16 mouse cellular contexts compared by ENCODE assay signal in genomic region chr15:88738466-88738865, GRCm38 (mm10).
"Had no signal": no experiment of that assay in that cellular context is flagged by ENCODE, and none has a peak within 500 bp of the region (broad histone marks: within the 10 kb centered on the region; RNA-seq: fewer than 3 reads in every experiment).

No protein-coding gene starts in this region.

- DNase-seq: cerebellum, adult 9-10 months; cerebellum, adult 9-11 months; cerebellum, postnatal 10 days; cerebellum, postnatal 14 days; cerebellum, postnatal 25 days; cerebellum, postnatal 36 days; embryo, embryonic 11 days; forebrain, postnatal 0 days; gastrocnemius, adult 2 months; gastrocnemius, postnatal 10 days; gastrocnemius, postnatal 14 days; gastrocnemius, postnatal 25 days; gastrocnemius, postnatal 36 days; heart, adult 11 months; heart, adult 18-20 months; heart, adult 2 months had no signal
